Mouse (Mus musculus): ENCODE results near the gene Mroh8. TPM values are rescaled to one million over a fixed set of nuclear protein-coding genes. Genes with fewer than 3 reads are reported as not detected.
A peak's percentile ranks its signal among the peaks of the same experiment; 100 is the strongest.
"Not testable (repeated sequence)": the region's sequence is repeated elsewhere in the genome, so short reads cannot be mapped to it uniquely, and the experiment has no call there.

Mroh8 gene
- polyA plus RNA-seq, 1 experiment = 1.1 TPM

DNA sequence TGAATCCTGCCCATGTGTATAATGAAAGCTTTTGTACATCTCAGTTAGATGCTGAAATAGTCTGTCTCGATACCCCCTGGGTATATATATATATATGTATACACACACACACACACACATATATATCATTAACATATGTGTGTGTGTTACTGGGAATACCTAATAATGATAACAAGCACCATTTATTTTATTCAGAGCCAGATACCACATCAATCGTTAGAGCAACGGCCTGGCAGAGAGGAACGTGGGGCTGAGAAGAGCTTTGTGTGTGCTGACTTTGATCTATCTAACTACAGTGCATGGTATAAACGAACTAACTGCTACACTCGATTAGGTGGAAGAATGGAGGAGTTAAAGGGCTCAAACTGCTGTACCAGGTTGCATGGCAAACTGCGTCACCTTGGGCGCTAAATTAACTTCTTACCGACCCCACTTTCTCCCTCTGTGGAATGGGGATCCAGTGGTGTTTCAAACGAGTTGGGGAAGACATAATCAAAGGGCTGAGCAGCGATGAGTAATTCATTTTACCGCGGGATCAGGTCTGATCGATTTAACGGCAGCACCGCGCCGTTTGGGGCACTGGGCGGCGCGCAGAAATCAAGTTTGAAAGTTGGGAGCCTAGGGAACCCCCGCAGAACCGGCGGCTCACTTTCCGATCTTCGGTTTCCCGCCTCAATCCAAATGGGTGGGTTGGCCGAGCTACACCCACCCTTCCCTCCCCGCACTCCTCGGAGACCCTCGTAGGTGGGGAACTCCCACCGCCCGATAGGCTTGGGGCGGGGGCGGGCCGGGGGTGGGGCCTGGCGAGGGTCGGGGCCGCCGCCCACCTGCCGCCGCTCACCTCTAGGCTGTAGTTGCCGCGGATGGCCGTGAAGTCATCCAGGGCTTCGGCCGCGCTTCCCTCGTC is 75.6 kb downstream of the Mroh8 start:
- H3K27ac ChIP-seq (ENCODE audit: control insufficient read depth, insufficient read depth, low read length) = peak overlapping the region; percentile 87
- H3K4me3 ChIP-seq (ENCODE audit: control insufficient read depth, insufficient read depth, low read length) = peak overlapping the region; percentile 96
- no peaks in the 10 kb centered on the region for H3K36me3 ChIP-seq (ENCODE audit: control insufficient read depth, insufficient read depth, low read length)
- no peak for TF ChIP-seq POLR2A (IDR thresholded peaks at IDR 0.05; ENCODE audit: control insufficient read depth, extremely low read depth, insufficient read depth, low read length, poor library complexity)
- TF ChIP-seq CTCF (IDR thresholded peaks at IDR 0.05; ENCODE audit: borderline replicate concordance, control insufficient read depth, extremely low read depth, insufficient read depth, low read length, poor library complexity) = no peak
- under 1% methylated on average over 48 of the region's 49 CpGs for WGBS
- DNase-seq = peak; percentile 63
- H3K27me3 ChIP-seq (ENCODE audit: control insufficient read depth, insufficient read depth, low read length) = no peaks in the 10 kb centered on the region
- peaks cover 7% of the 10 kb centered on the region for H3K4me1 ChIP-seq (replicated peaks; ENCODE audit: control insufficient read depth, insufficient read depth, low read length)

DNA sequence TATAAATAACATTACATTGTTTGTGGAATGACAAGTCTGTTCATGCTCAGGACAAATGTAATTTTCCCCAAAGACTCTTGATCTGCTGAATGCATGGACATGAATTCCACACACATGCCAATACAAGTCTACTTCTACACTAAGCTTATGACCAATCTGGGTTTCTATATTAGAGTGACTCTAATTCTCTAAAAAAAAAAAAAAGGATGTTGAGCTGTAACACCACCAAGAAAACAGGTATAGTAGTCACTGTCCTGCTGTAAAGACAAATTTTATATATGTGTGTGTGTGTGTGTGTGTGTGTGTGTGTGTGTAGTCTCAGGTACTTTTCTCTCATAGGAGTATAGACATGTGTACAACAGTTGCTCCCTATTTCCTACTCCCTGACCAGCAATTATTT is 76.3 kb downstream of the Mroh8 start:
- no peak for TF ChIP-seq CTCF (IDR thresholded peaks at IDR 0.05; ENCODE audit: borderline replicate concordance, control insufficient read depth, extremely low read depth, insufficient read depth, low read length, poor library complexity)
- no peak for TF ChIP-seq POLR2A (IDR thresholded peaks at IDR 0.05; ENCODE audit: control insufficient read depth, extremely low read depth, insufficient read depth, low read length, poor library complexity)
- no peak overlapping the region for H3K4me3 ChIP-seq (ENCODE audit: control insufficient read depth, insufficient read depth, low read length)

DNA sequence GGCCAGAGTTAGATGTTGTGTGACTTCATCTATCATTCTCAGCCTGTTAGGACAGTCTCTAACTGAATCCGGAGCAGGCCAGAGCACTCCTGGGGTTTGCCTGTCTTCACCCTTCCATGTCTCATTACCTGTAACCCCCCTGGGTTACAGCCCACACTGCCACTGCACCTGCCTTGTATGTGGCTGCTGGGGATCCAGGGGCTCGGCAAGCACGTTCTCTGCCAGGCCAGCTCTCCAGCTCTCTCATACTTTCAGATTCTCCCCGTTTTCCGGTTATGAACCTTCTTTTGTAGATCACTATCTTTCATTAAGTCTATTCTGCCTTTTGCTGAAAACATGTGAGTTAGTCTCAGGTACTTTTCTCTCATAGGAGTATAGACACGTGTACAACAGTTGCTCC is 77.0 kb downstream of the Mroh8 start:
- TF ChIP-seq CTCF (IDR thresholded peaks at IDR 0.05; ENCODE audit: borderline replicate concordance, control insufficient read depth, extremely low read depth, insufficient read depth, low read length, poor library complexity) (no peak), POLR2A (IDR thresholded peaks at IDR 0.05; ENCODE audit: control insufficient read depth, extremely low read depth, insufficient read depth, low read length, poor library complexity) (no peak)
- Histone ChIP-seq H3K27me3 (ENCODE audit: control insufficient read depth, insufficient read depth, low read length) (no peaks in the 10 kb centered on the region), H3K4me1 (replicated peaks; ENCODE audit: control insufficient read depth, insufficient read depth, low read length) (peaks cover 7% of the 10 kb centered on the region), H3K4me3 (ENCODE audit: control insufficient read depth, insufficient read depth, low read length) (peak overlapping the region; percentile 36), H3K36me3 (ENCODE audit: control insufficient read depth, insufficient read depth, low read length) (peaks cover 5% of the 10 kb centered on the region; the same call in 1 of the 2 replicates), H3K27ac (ENCODE audit: control insufficient read depth, insufficient read depth, low read length) (peak overlapping the region; percentile 71)
- 24% methylated on average over 6 of the region's 6 CpGs for WGBS
- DNase-seq = peak; percentile 32

More for the DNA sequence above, 76.3 kb downstream of the Mroh8 start:
- H3K36me3 ChIP-seq (ENCODE audit: control insufficient read depth, insufficient read depth, low read length) = no peaks in the 10 kb centered on the region
- H3K27me3 ChIP-seq (ENCODE audit: control insufficient read depth, insufficient read depth, low read length) = no peaks in the 10 kb centered on the region
- H3K4me1 ChIP-seq (replicated peaks; ENCODE audit: control insufficient read depth, insufficient read depth, low read length) = peaks cover 7% of the 10 kb centered on the region
- DNase-seq = no peak
- no peak overlapping the region for H3K27ac ChIP-seq (ENCODE audit: control insufficient read depth, insufficient read depth, low read length)

DNA sequence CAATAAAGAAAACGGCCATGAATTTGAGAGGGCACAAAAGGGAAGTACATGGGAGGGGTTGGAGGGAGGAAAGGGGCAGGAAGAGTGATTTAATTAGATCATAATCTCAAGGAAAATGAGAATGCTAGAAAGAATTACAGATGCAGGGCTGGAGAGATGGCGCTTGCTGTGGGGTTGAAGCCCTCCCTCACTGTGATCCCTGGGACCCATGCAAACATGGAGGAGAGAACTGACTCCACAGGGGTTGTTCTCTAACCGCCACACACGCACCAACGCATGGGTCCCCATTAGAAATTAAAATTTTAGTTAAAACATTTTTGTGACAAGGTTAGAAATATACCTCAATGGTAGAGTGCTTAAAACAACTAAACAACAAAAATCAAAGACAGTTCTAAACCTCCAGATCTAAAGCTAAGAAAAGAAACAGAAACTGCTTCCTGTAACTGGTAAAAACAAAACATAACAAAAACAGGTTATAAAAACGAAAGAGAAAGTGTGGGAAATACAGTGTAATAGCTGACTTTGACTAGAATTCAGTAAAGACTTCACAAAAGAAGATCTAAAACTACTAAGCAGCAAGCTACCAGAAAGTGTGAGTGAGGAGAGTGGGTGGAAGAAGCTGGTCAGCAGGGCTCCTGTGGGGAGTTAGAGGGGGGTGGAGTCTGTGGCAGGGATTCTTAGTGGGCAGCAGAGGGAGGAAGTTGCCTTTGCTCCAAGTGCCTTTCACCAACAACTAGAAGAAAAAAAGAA is 78.1 kb downstream of the Mroh8 start:
- Histone ChIP-seq H3K36me3 (ENCODE audit: control insufficient read depth, insufficient read depth, low read length) (peaks cover 14% of the 10 kb centered on the region), H3K27me3 (ENCODE audit: control insufficient read depth, insufficient read depth, low read length) (no peaks in the 10 kb centered on the region), H3K27ac (ENCODE audit: control insufficient read depth, insufficient read depth, low read length) (peak overlapping the region; percentile 99), H3K4me3 (ENCODE audit: control insufficient read depth, insufficient read depth, low read length) (peak overlapping the region; percentile 43), H3K4me1 (replicated peaks; ENCODE audit: control insufficient read depth, insufficient read depth, low read length) (peaks cover 7% of the 10 kb centered on the region)
- 26% methylated on average over 6 of the region's 6 CpGs for WGBS
- TF ChIP-seq CTCF (IDR thresholded peaks at IDR 0.05; ENCODE audit: borderline replicate concordance, control insufficient read depth, extremely low read depth, insufficient read depth, low read length, poor library complexity) = no peak
- no peak for TF ChIP-seq POLR2A (IDR thresholded peaks at IDR 0.05; ENCODE audit: control insufficient read depth, extremely low read depth, insufficient read depth, low read length, poor library complexity)
- peak; percentile 53 for DNase-seq

DNA sequence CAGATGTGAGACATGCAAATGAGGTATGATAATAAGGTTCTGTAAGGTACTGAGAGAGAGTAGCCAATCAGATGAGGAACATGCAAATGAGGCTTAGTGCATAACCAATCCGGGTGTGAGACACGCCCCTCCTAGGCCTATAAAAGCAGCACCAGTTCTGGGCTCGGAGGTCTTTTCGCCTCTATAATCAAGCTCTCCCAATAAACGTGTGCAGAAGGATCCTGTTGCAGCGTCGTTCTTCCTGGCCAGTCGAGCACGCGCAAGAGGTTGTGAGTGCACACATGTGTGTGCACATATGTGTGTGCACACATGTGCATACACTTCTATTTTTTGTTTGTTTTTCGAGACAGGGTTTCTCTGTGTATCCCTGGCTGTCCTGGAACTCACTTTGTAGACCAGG is 80.9 kb downstream of the Mroh8 start:
- H3K4me3 ChIP-seq (ENCODE audit: control insufficient read depth, insufficient read depth, low read length); H3K27ac ChIP-seq (ENCODE audit: control insufficient read depth, insufficient read depth, low read length); H3K27me3 ChIP-seq (ENCODE audit: control insufficient read depth, insufficient read depth, low read length); H3K4me1 ChIP-seq (replicated peaks; ENCODE audit: control insufficient read depth, insufficient read depth, low read length); DNase-seq: not testable (repeated sequence)
- over 99% methylated on average over 11 of the region's 11 CpGs for WGBS
- peaks cover 40% of the 10 kb centered on the region for H3K36me3 ChIP-seq (ENCODE audit: control insufficient read depth, insufficient read depth, low read length)

DNA sequence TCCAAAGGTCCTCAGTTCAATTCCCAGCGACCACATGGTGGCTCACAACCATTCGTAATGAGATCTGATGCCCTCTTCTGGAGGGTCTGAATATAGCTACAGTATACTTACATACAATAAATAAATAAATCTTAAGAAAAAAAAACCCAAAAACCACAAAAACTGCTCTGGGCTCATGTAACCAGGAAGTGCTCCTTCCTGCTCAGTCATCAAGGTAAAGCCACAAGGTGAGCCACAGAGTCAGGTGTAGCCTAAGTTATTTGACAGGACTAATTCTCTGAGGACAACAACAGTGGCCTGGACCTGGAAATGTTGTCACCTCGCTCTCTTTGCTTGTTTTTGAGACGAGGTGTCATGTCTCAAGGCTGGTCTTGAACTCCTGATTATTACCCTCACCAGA is 88.7 kb downstream of the Mroh8 start:
- DNase-seq = no peak
- Histone ChIP-seq H3K27me3 (ENCODE audit: control insufficient read depth, insufficient read depth, low read length) (no peaks in the 10 kb centered on the region), H3K4me3 (ENCODE audit: control insufficient read depth, insufficient read depth, low read length) (no peak overlapping the region), H3K4me1 (replicated peaks; ENCODE audit: control insufficient read depth, insufficient read depth, low read length) (peaks cover 2% of the 10 kb centered on the region), H3K36me3 (ENCODE audit: control insufficient read depth, insufficient read depth, low read length) (peaks cover 91% of the 10 kb centered on the region), H3K27ac (ENCODE audit: control insufficient read depth, insufficient read depth, low read length) (no peak overlapping the region)
- no peak for TF ChIP-seq POLR2A (IDR thresholded peaks at IDR 0.05; ENCODE audit: control insufficient read depth, extremely low read depth, insufficient read depth, low read length, poor library complexity)
- no peak for TF ChIP-seq CTCF (IDR thresholded peaks at IDR 0.05; ENCODE audit: borderline replicate concordance, control insufficient read depth, extremely low read depth, insufficient read depth, low read length, poor library complexity)
- 97% methylated on average over 4 of the region's 4 CpGs for WGBS
